Mouse (Mus musculus) lung, postnatal 0 days (tissue): ENCODE results near the gene Nhs.

Experiments used
- CTCF ChIP-seq: IDR thresholded peaks from 2 replicates; pipeline ENCODE4 v1.5.1; 2016; ENCODE audit warnings: antibody characterized with exemption, mild to moderate bottlenecking
- EP300 ChIP-seq: IDR thresholded peaks from 2 replicates; pipeline ENCODE4 v1.6.1; 2016; ENCODE audit warnings: antibody characterized with exemption, mild to moderate bottlenecking, control low read depth

GRCm38 (mm10) chrX:161908652-161909403, 250.7 kb downstream of the Nhs start:
- TF ChIP-seq EP300 (no peak), CTCF (no peak)
